Mouse (Mus musculus) stomach, postnatal 0 days (tissue): Measurements from ENCODE around the gene Tmem235.

Experiments
- CTCF ChIP-seq: IDR thresholded peaks from 2 replicates; pipeline ENCODE4 v1.5.1; 2016; ENCODE audit warnings: antibody characterized with exemption, low read depth, mild to moderate bottlenecking, moderate library complexity
- EP300 ChIP-seq: optimal IDR thresholded peaks from 2 replicates; pipeline ENCODE3; 2016; ENCODE audit warnings: antibody characterized with exemption

- TF ChIP-seq CTCF (no peak), EP300 (no peak)
Measured at GRCm38 (mm10) chr11:117864805-117865204, 4.3 kb downstream of the Tmem235 start.
